Mouse (Mus musculus): ENCODE measurements around the gene Mpp3. TPM values are rescaled to one million over a fixed set of nuclear protein-coding genes. Genes with fewer than 3 reads are reported as not detected.

The Mpp3 gene
- polyA plus RNA-seq (2012; ENCODE audit: insufficient read depth, low replicate concordance), result not detected in 2 replicates

- Histone ChIP-seq H3K4me3 (replicated peaks) (peak within 1 kb of the TSS; percentile 35), H3K9me3 (no peaks in the 10 kb centered on the region), H3K27me3 (replicated peaks) (peaks cover 76% of the 10 kb centered on the region), H3K36me3 (replicated peaks; ENCODE audit: low read length) (no peaks in the 10 kb centered on the region), H3K4me1 (peaks cover 26% of the 10 kb centered on the region)
- no peak for TF ChIP-seq FLI1 (IDR thresholded peaks at IDR 0.05; ENCODE audit: low read length)
- no peak for TF ChIP-seq GATA1 (IDR thresholded peaks at IDR 0.05; ENCODE audit: borderline replicate concordance, low read length)
Observed at GRCm38 (mm10) chr11:102028087-102028816, at the start of gene Mpp3. TSS of gene Mpp3 (minus strand) at chr11:102028461.

- TF ChIP-seq GATA1 (IDR thresholded peaks at IDR 0.05; ENCODE audit: borderline replicate concordance, low read length) (no peak), FLI1 (IDR thresholded peaks at IDR 0.05; ENCODE audit: low read length) (no peak)
- H3K4me1 ChIP-seq, result peaks cover 3% of the 10 kb centered on the region; the same call in 1 of the 2 replicates
- H3K9me3 ChIP-seq, result no peaks in the 10 kb centered on the region
- no peak overlapping the region for H3K4me3 ChIP-seq (replicated peaks)
- H3K27me3 ChIP-seq (replicated peaks), result peaks cover 53% of the 10 kb centered on the region
- no peaks in the 10 kb centered on the region for H3K36me3 ChIP-seq (replicated peaks; ENCODE audit: low read length)
Observed at GRCm38 (mm10) chr11:102073722-102074121, 45.5 kb upstream of the Mpp3 start.

GRCm38 (mm10) chr11:102072729-102073128 is 44.5 kb upstream of the Mpp3 start:
- TF ChIP-seq FLI1 (IDR thresholded peaks at IDR 0.05; ENCODE audit: low read length) (no peak), GATA1 (IDR thresholded peaks at IDR 0.05; ENCODE audit: borderline replicate concordance, low read length) (no peak)
- H3K27me3 ChIP-seq (replicated peaks), result peaks cover 48% of the 10 kb centered on the region
- no peaks in the 10 kb centered on the region for H3K4me1 ChIP-seq
- no peak overlapping the region for H3K4me3 ChIP-seq (replicated peaks)
- no peaks in the 10 kb centered on the region for H3K36me3 ChIP-seq (replicated peaks; ENCODE audit: low read length)
- no peaks in the 10 kb centered on the region for H3K9me3 ChIP-seq

GRCm38 (mm10) chr11:102070426-102070825 is 42.2 kb upstream of the Mpp3 start:
- no peak for TF ChIP-seq GATA1 (IDR thresholded peaks at IDR 0.05; ENCODE audit: borderline replicate concordance, low read length)
- TF ChIP-seq FLI1 (IDR thresholded peaks at IDR 0.05; ENCODE audit: low read length), result no peak
- no peaks in the 10 kb centered on the region for H3K4me1 ChIP-seq
- H3K36me3 ChIP-seq (replicated peaks; ENCODE audit: low read length), result no peaks in the 10 kb centered on the region
- H3K27me3 ChIP-seq (replicated peaks), result peaks cover 48% of the 10 kb centered on the region
- no peak overlapping the region for H3K4me3 ChIP-seq (replicated peaks)
- no peaks in the 10 kb centered on the region for H3K9me3 ChIP-seq

- H3K4me1 ChIP-seq, result no peaks in the 10 kb centered on the region
- H3K4me3 ChIP-seq (replicated peaks), result no peak overlapping the region
- H3K27me3 ChIP-seq (replicated peaks), result peaks cover 43% of the 10 kb centered on the region
- no peaks in the 10 kb centered on the region for H3K36me3 ChIP-seq (replicated peaks; ENCODE audit: low read length)
- no peaks in the 10 kb centered on the region for H3K9me3 ChIP-seq
- TF ChIP-seq GATA1 (IDR thresholded peaks at IDR 0.05; ENCODE audit: borderline replicate concordance, low read length), result no peak
- no peak for TF ChIP-seq FLI1 (IDR thresholded peaks at IDR 0.05; ENCODE audit: low read length)
Observed at GRCm38 (mm10) chr11:102069633-102070032, 41.4 kb upstream of the Mpp3 start.

- no peaks in the 10 kb centered on the region for H3K36me3 ChIP-seq (replicated peaks; ENCODE audit: low read length)
- TF ChIP-seq GATA1 (IDR thresholded peaks at IDR 0.05; ENCODE audit: borderline replicate concordance, low read length), result no peak
- TF ChIP-seq FLI1 (IDR thresholded peaks at IDR 0.05; ENCODE audit: low read length), result no peak
- no peak overlapping the region for H3K4me3 ChIP-seq (replicated peaks)
- H3K4me1 ChIP-seq, result no peaks in the 10 kb centered on the region
- no peaks in the 10 kb centered on the region for H3K9me3 ChIP-seq
- H3K27me3 ChIP-seq (replicated peaks), result peaks cover 43% of the 10 kb centered on the region
Observed at GRCm38 (mm10) chr11:102068969-102069368, 40.7 kb upstream of the Mpp3 start.

GRCm38 (mm10) chr11:102063076-102063475 is 34.8 kb upstream of the Mpp3 start:
- TF ChIP-seq FLI1 (IDR thresholded peaks at IDR 0.05; ENCODE audit: low read length) (no peak), GATA1 (IDR thresholded peaks at IDR 0.05; ENCODE audit: borderline replicate concordance, low read length) (no peak)
- H3K9me3 ChIP-seq, result no peaks in the 10 kb centered on the region
- H3K36me3 ChIP-seq (replicated peaks; ENCODE audit: low read length), result peaks cover 18% of the 10 kb centered on the region
- H3K27me3 ChIP-seq (replicated peaks), result peaks cover 65% of the 10 kb centered on the region
- peaks cover 17% of the 10 kb centered on the region for H3K4me1 ChIP-seq
- H3K4me3 ChIP-seq (replicated peaks), result no peak overlapping the region

- Histone ChIP-seq H3K27me3 (replicated peaks) (peaks cover 70% of the 10 kb centered on the region), H3K9me3 (no peaks in the 10 kb centered on the region), H3K4me3 (replicated peaks) (no peak overlapping the region), H3K36me3 (replicated peaks; ENCODE audit: low read length) (peaks cover 18% of the 10 kb centered on the region), H3K4me1 (peaks cover 22% of the 10 kb centered on the region)
- TF ChIP-seq GATA1 (IDR thresholded peaks at IDR 0.05; ENCODE audit: borderline replicate concordance, low read length) (no peak), FLI1 (IDR thresholded peaks at IDR 0.05; ENCODE audit: low read length) (no peak)
Observed at GRCm38 (mm10) chr11:102061941-102062473, 33.7 kb upstream of the Mpp3 start.

- H3K4me3 ChIP-seq (replicated peaks), result peak overlapping the region; percentile 83
Observed at GRCm38 (mm10) chr11:102061236-102061940, 33.1 kb upstream of the Mpp3 start.

GRCm38 (mm10) chr11:102053847-102054246 is 25.6 kb upstream of the Mpp3 start:
- H3K9me3 ChIP-seq, result no peaks in the 10 kb centered on the region
- H3K36me3 ChIP-seq (replicated peaks; ENCODE audit: low read length), result no peaks in the 10 kb centered on the region
- H3K4me1 ChIP-seq, result peaks cover 17% of the 10 kb centered on the region
- TF ChIP-seq FLI1 (IDR thresholded peaks at IDR 0.05; ENCODE audit: low read length) (no peak), GATA1 (IDR thresholded peaks at IDR 0.05; ENCODE audit: borderline replicate concordance, low read length) (no peak)
- no peak overlapping the region for H3K4me3 ChIP-seq (replicated peaks)
- H3K27me3 ChIP-seq (replicated peaks), result peaks cover 62% of the 10 kb centered on the region

More at GRCm38 (mm10) chr11:102061236-102061940, 33.1 kb upstream of the Mpp3 start:
- Histone ChIP-seq H3K27me3 (replicated peaks) (peaks cover 74% of the 10 kb centered on the region), H3K36me3 (replicated peaks; ENCODE audit: low read length) (peaks cover 18% of the 10 kb centered on the region), H3K9me3 (no peaks in the 10 kb centered on the region), H3K4me1 (peaks cover 27% of the 10 kb centered on the region)
- TF ChIP-seq FLI1 (IDR thresholded peaks at IDR 0.05; ENCODE audit: low read length), result no peak
- no peak for TF ChIP-seq GATA1 (IDR thresholded peaks at IDR 0.05; ENCODE audit: borderline replicate concordance, low read length)

All from megakaryocyte, embryonic 14.5 days (primary cell).